Mouse (Mus musculus): ENCODE measurements around the gene Ankrd24.
A peak's percentile ranks its signal among the peaks of the same experiment; 100 is the strongest.
"Not testable (repeated sequence)": the region's sequence is repeated elsewhere in the genome, so short reads cannot be mapped to it uniquely, and the experiment has no call there.

The Ankrd24 gene

GRCm38 (mm10) chr10:81605974-81606751 is 22.2 kb upstream of the Ankrd24 start, which contains the start of gene BC025920:
BC025920 (plus strand) TSS chr10:81606270.
- peak; percentile 98 for DNase-seq

- DNase-seq: no peak
These were observed 20.0 kb upstream of the Ankrd24 start for GRCm38 (mm10) chr10:81608308-81608707.

GRCm38 (mm10) chr10:81612779-81613178 is 15.6 kb upstream of the Ankrd24 start:
- no peak for DNase-seq

GRCm38 (mm10) chr10:81615486-81615885 is 12.9 kb upstream of the Ankrd24 start:
- no peak for DNase-seq

GRCm38 (mm10) chr10:81619976-81620375 is 8.4 kb upstream of the Ankrd24 start:
- DNase-seq: no peak

- no peak for DNase-seq
These were observed 7.6 kb upstream of the Ankrd24 start for GRCm38 (mm10) chr10:81620786-81621185.

GRCm38 (mm10) chr10:81623441-81623840 is 4.9 kb upstream of the Ankrd24 start:
- DNase-seq: no peak

GRCm38 (mm10) chr10:81626101-81626993 is 2.0 kb upstream of the Ankrd24 start:
- DNase-seq: peak; percentile 63

- DNase-seq: peak; percentile 96
These were observed 1.1 kb upstream of the Ankrd24 start, which contains the start of gene Sirt6 for GRCm38 (mm10) chr10:81626994-81627835. Sirt6 (minus strand) TSS chr10:81627797.

GRCm38 (mm10) chr10:81627836-81628220 is 512 bp upstream of the Ankrd24 start:
- DNase-seq: peak; percentile 76

GRCm38 (mm10) chr10:81633253-81634099 is 5.1 kb downstream of the Ankrd24 start:
- peak; percentile 82 for DNase-seq

GRCm38 (mm10) chr10:81636338-81636737 is 8.0 kb downstream of the Ankrd24 start:
- no peak for DNase-seq

- no peak for DNase-seq
These were observed 9.8 kb downstream of the Ankrd24 start for GRCm38 (mm10) chr10:81638101-81638500.

GRCm38 (mm10) chr10:81640825-81641224 is 12.5 kb downstream of the Ankrd24 start:
- not testable (repeated sequence) for DNase-seq

GRCm38 (mm10) chr10:81641566-81641965 is 13.2 kb downstream of the Ankrd24 start:
- no peak for DNase-seq

GRCm38 (mm10) chr10:81641978-81642647 is 13.8 kb downstream of the Ankrd24 start:
- peak; percentile 80 for DNase-seq

- DNase-seq: no peak
These were observed 14.5 kb downstream of the Ankrd24 start for GRCm38 (mm10) chr10:81642648-81643448.

- peak; percentile 96 for DNase-seq
These were observed 15.2 kb downstream of the Ankrd24 start for GRCm38 (mm10) chr10:81643449-81644055.

- DNase-seq: no peak
These were observed 15.8 kb downstream of the Ankrd24 start for GRCm38 (mm10) chr10:81644162-81644561.

GRCm38 (mm10) chr10:81644716-81645115 is 16.4 kb downstream of the Ankrd24 start:
- DNase-seq: peak; percentile 60

Data from cerebellum, adult 9-10 months (tissue).